Mouse (Mus musculus) embryonic facial prominence, embryonic 10.5 days (tissue): Measurements from ENCODE around the gene Cdk19. TPM values are rescaled to one million over a fixed set of nuclear protein-coding genes. Genes with fewer than 3 reads are reported as not detected.
A peak's percentile ranks its signal among the peaks of the same experiment; 100 is the strongest.

Experiments used
- DNase-seq: peaks from one replicate; pipeline ENCODE4 v3.0.0-alpha.2; 2017; ENCODE audit warnings: low spot score
- H3K27ac ChIP-seq: fragments of 300-500 bp; sonication (generic); replicated peaks from 2 replicates; pipeline ENCODE4 v1.5.1; 2016; ENCODE audit warnings: mild to moderate bottlenecking
- H3K27me3 ChIP-seq: fragments of 300-500 bp; sonication (generic); replicated peaks from 2 replicates; pipeline ENCODE4 v1.6.1; 2016; ENCODE audit warnings: low read depth, mild to moderate bottlenecking; ENCODE audit not compliant: poor library complexity, severe bottlenecking
- H3K36me3 ChIP-seq: fragments of 300-500 bp; sonication (generic); replicated peaks from 2 replicates; pipeline ENCODE4 v1.6.1; 2016; ENCODE audit warnings: mild to moderate bottlenecking, moderate library complexity
- H3K4me1 ChIP-seq: fragments of 300-500 bp; sonication (generic); 2 replicates; pipeline ENCODE4 v1.6.1; 2016
- H3K4me3 ChIP-seq: fragments of 300-500 bp; sonication (generic); 2 replicates; pipeline ENCODE4 v1.5.1; 2016; ENCODE audit warnings: mild to moderate bottlenecking, moderate library complexity
- H3K9me3 ChIP-seq: fragments of 300-500 bp; sonication (generic); 2 replicates; pipeline ENCODE4 v1.6.1; 2016; ENCODE audit warnings: mild to moderate bottlenecking
- whole genome bisulfite sequencing: fragments of 180-500 bp; shearing (Covaris S2); methylation state at CpG from one replicate; pipeline ENCODE4 v1.1.7; 2016; 5-methylcytosine and 5-hydroxymethylcytosine counted together
- polyA plus RNA-seq: library from polyadenylated mRNA; unstranded; fragments of >200 nt; fragmentation: Nextera tagmentation; extraction: Ambion mirVana; gene quantifications from 2 replicates; pipeline ENCODE4 v1.2.1, GENCODE M21; 2016

The Cdk19 gene
- polyA plus RNA-seq, 1 experiment from 2014 or later: 7.8 TPM

DNA sequence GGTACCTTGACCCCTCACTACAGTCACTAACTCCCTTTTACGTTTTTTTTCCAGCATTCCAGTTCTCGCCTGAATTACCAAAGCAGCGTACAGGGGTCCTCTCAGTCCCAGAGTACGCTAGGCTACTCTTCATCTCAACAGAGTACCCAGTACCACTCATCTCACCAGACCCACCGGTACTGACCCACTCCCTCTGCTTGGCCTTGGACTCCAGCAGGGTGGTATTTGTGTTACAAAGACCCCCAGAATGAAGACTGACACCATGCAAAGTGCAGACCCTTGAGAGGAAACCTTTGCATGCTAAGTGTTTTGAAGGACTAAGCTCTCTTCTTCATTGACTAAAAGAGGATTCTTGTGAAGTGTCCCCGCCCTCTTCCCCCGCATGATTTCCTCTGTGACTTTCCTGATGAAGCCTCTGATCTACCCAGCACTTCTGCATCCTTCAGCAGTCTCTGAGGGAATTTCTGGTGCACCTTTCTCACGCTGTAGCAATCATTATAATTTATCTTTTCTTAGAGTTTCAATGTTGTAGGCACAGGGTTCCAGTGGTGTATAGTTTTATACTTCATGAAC is 140.3 kb downstream of the Cdk19 start:
- no peak overlapping the region for H3K4me3 ChIP-seq
- H3K4me1 ChIP-seq: no peaks in the 10 kb centered on the region
- H3K9me3 ChIP-seq: no peaks in the 10 kb centered on the region
- no peak for DNase-seq
- peaks cover 65% of the 10 kb centered on the region for H3K36me3 ChIP-seq
- H3K27ac ChIP-seq: no peak overlapping the region
- H3K27me3 ChIP-seq: no peaks in the 10 kb centered on the region
- 71% methylated on average over 8 of the region's 8 CpGs for WGBS

DNA sequence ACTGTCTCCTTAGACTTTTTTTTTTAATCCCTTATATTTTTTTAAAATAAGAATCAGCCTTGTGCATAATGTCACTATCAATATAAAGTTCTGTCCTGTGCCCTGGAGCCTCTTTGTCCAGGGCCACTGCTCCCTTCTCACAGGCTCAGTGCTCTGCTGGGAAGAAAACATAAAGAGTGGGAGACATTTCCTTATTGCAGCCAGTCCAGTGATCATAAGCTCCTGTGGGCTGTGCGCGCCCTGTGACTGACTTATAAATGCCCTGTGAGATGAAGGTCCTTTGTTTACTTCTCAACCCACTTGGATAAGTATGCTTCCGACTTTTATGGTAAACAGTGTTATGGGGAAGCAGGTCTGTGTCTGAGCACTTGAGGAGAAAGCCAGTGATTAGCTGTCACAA is 142.2 kb downstream of the Cdk19 start:
- no peak overlapping the region for H3K4me3 ChIP-seq
- no peaks in the 10 kb centered on the region for H3K27me3 ChIP-seq
- DNase-seq: no peak
- H3K9me3 ChIP-seq: no peaks in the 10 kb centered on the region
- H3K4me1 ChIP-seq: no peaks in the 10 kb centered on the region
- peaks cover 49% of the 10 kb centered on the region for H3K36me3 ChIP-seq
- 91% methylated on average over 3 of the region's 3 CpGs for WGBS
- no peak overlapping the region for H3K27ac ChIP-seq

DNA sequence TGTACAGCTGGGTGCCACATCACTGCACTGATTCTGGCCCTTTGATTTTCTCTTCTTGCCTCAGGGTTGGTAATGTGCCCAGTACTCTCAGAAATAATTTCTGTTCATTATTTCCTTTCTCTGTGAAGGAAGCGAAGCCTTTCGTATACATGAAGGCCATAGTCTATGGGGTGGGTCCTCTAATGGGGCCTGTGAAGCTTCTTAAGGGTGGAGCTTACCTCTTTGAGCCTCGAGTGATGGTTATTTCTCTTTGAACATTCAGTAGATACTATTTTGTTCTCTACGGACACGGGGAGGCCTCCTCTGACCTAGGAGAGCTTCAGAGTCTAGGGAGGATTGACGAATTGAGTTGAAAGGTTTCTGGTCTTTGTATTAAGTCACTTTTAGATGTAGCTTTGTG is 142.9 kb downstream of the Cdk19 start:
- Histone ChIP-seq H3K27me3 (no peaks in the 10 kb centered on the region), H3K27ac (no peak overlapping the region), H3K4me1 (no peaks in the 10 kb centered on the region), H3K4me3 (no peak overlapping the region), H3K36me3 (peaks cover 42% of the 10 kb centered on the region), H3K9me3 (no peaks in the 10 kb centered on the region)
- no peak for DNase-seq
- 88% methylated on average over 6 of the region's 6 CpGs for WGBS

DNA sequence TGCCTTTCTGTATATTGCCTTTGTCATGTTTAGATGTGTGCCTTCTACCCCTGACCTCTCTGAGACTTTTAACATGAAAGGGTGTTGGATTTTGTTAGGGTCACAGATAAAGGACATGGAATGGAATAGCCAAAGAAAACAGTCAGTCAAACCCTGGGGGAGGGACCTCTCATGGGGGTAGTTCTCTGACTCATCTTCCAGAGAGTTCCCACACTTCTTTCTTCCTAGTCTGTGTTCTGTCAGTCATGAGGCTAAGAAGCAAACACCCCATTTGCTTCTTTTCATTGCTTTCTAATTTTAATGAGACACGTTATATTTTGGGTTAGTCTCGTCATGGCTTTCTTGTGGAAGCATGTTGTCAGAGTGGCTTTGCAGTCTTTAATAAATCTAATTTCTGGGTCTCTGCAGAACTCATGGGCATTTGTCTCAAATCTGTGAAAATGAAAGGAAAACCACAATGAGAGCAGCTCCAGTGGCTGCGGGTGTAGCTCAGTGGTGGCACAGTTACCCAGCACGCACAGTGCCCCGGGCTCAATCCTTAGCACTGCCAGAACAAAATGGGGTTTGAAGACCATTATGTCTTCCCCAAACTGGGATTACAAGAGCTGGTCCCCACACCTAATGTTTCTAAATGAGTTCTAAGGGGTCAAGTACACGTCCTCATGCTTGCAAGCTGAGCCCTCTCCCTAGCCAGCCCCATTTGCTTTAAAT is 149.9 kb downstream of the Cdk19 start:
- H3K36me3 ChIP-seq: no peaks in the 10 kb centered on the region
- no peaks in the 10 kb centered on the region for H3K9me3 ChIP-seq
- no peak for DNase-seq
- no peaks in the 10 kb centered on the region for H3K4me1 ChIP-seq
- H3K4me3 ChIP-seq: no peak overlapping the region
- no peaks in the 10 kb centered on the region for H3K27me3 ChIP-seq
- no peak overlapping the region for H3K27ac ChIP-seq
- WGBS: 92% methylated on average over 6 of the region's 6 CpGs

DNA sequence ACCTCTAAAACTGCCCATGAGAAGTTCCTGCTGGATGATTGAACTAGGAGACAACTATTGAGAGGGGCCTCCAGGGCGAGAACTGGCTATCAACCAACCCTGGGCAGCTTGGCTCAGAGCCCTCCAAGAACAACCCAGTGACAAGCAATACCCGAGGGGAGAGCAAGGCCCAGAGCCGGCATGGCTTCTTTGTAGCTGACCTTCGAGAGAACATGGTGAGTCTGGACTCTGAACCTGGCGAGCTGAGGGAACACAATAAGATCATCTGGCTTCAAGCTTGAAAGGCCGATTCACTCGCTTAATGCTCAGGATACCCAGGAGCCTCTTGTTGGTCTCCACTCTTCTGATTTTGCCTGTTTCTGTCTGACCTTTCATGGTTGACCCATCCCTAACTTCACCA is 151.8 kb downstream of the Cdk19 start:
- Histone ChIP-seq H3K4me1 (no peaks in the 10 kb centered on the region), H3K4me3 (no peak overlapping the region), H3K27ac (no peak overlapping the region), H3K9me3 (no peaks in the 10 kb centered on the region), H3K27me3 (no peaks in the 10 kb centered on the region), H3K36me3 (no peaks in the 10 kb centered on the region)
- no peak for DNase-seq
- WGBS: 90% methylated on average over 7 of the region's 7 CpGs

DNA sequence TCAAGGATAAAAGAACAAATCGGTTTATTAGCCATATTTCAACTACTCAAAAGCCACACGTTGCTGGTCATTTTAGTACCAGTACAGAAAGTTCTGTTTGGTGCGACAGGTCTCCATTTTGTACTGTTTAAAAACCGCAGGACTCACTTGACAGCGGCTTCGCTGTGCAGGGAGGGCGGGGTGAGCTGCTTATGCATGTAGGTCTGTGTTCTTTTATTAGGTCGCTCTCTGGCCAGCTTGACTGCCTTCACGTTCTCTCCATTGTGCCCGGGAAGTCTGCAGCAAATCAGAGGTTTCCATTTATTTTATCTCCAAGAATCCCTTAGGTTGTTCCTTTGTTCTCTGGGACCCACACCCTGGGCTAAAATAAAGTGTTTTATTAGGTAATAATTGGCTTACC is 152.4 kb downstream of the Cdk19 start:
- Histone ChIP-seq H3K36me3 (no peaks in the 10 kb centered on the region), H3K4me1 (peaks cover under 1% of the 10 kb centered on the region), H3K27me3 (no peaks in the 10 kb centered on the region), H3K9me3 (no peaks in the 10 kb centered on the region), H3K27ac (no peak overlapping the region), H3K4me3 (no peak overlapping the region)
- WGBS: 86% methylated on average over 10 of the region's 10 CpGs
- no peak for DNase-seq

DNA sequence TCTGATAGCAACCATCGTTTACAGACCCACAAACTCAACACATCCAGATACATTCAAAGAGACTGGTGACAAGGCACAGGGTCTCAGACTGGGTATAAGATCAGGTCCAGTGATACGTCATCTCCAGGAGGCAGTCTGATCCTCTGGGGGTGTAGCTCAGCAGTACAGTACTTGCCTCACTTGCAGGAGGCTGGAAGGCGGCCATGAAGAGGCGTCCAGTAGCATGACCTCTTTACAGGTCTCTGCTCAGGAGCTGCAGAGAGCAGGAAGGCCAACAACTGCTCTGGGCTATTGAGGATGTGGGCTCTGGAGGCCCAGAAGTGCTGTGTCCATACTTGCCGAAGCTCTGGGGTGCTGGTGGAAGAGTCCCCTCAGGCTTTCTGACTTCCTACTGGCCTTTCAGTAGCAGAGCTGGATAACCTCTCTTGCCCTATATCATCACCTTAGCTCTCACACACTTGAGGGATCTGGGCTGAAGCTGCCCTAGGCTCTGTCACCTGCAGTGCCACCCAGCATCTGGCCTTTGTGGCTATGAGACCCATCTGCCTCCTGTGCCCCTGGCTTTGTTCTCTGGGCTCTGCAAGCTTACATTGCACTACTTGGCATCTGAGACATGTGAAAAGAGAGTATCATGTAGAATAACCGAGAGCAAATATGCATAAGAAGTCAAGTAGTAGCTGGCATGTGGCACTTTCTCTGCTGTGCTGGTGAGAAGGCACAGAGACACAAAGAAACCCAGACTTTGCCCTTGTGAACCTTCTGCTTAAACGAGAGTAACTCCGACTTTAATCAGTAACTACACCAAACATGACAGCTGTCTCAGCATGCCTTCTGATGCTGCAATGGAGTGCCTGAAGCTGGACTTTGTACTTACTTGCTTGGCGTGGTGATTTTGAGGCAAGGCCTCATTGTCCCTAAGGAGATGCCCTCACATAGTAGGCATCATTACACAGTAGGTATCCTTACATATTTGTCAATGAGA is 155.1 kb downstream of the Cdk19 start:
- H3K4me3 ChIP-seq: no peak overlapping the region
- H3K36me3 ChIP-seq: no peaks in the 10 kb centered on the region
- no peaks in the 10 kb centered on the region for H3K27me3 ChIP-seq
- no peak for DNase-seq
- 78% methylated on average over 9 of the region's 9 CpGs for WGBS
- peaks cover 18% of the 10 kb centered on the region for H3K4me1 ChIP-seq
- peak overlapping the region; percentile 21; the same call in 1 of the 2 replicates for H3K27ac ChIP-seq
- H3K9me3 ChIP-seq: no peaks in the 10 kb centered on the region

DNA sequence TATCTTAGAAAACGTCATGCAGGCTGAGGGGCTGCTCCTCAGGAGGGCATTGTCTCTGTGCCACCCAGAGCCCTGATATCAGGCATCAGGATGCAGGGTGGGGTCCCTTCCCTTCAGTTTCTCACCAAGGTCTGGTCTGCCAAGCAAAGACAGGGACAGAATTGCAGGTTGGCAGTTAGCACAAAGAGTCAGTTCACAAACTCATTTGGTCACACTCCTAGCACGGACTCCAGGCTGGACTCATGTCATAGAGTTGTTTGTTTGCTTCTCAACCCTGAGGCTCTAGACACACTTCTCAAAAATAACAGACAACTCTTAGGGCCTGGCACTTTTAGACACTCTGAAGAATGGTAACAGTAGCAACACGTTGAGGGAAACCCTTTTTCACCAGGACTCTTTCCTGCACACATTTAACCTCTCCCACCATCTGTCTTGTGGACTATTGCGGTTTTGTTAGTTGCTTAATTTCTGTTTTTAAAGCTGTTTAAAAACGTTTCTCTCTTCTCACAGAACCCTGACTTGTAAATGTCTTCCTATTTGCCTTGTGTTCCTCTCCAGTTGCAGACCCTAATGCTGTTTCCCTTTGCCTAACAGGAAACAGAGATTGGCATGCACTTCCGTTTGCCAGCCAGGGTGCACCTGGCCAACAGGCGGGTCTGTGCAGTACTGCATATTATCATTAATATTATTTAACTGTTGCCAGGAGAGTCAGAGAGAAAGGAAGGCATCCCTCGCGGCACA is 158.1 kb downstream of the Cdk19 start:
- WGBS: 52% methylated on average over 9 of the region's 9 CpGs
- Histone ChIP-seq H3K27me3 (no peaks in the 10 kb centered on the region), H3K4me3 (no peak overlapping the region), H3K4me1 (peaks cover 26% of the 10 kb centered on the region), H3K27ac (peak overlapping the region; percentile 11), H3K36me3 (no peaks in the 10 kb centered on the region), H3K9me3 (no peaks in the 10 kb centered on the region)
- DNase-seq: no peak

DNA sequence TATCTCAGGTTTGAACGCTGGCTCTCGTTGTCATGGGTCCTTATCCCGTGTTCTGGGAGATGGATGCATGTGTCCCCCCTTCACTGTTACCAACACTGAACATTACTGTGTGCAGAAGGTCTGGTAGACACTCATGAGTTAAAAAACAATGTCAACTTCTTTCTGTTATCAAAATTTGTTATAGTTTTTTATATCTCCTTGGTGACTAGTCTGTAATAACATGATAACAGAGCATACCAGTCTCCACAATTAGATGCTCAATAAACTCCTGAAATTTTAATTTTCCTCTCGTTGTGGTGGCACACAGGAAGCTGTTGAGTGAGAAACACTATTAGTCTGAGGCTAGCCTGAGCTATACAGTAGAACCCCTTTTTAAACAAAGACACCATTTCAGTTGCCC is 159.1 kb downstream of the Cdk19 start:
- 89% methylated on average over 4 of the region's 4 CpGs for WGBS
- Histone ChIP-seq H3K27ac (0 out of 2 replicates have a peak overlapping the region, but pooled peaks have one; percentile 27), H3K4me3 (no peak overlapping the region)

DNA sequence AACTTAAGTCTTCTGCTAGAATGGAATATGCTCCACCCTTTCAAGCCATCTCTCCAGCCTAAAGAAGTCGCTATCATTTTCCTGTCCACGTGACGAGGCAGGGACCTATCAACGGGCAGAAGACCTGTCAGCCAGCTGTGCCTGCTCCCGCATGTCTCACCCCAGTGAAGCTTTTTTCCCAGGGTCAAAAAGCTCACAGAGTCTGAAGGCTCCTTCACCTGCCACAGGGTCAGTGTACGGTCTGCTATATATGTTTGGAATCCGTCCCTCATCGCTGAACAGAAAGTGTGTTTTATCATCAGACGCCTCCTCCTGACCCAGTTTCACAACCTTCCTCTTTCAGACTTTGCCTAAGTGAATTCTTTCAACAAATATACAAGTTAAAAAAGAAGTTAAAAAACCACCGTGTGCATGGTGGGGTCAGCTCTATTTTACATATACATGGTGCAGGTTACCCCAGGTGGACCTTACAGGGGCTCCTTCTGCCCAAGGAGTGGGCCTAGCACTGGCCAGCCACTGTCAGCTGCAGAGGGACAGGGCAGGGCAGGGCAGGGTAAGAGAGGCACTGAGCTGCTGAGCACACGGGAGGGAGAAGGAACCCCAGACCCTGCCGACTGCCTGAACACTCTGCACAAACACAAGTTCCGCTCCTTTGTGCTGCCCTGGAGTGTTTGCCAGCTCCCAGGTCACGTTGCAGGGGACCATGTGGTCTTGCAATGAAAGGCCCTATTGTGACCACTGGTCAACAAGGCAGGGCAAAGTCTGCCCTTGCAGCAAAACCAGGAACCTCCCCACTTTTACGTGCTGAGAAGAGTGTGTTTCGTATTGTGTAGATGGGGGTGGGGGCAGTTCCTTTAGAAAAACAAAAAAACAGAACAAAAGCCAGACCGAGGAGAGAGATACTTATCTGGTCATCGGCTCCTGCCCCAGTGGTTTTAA is 160.2 kb downstream of the Cdk19 start:
- Histone ChIP-seq H3K36me3 (no peaks in the 10 kb centered on the region), H3K4me1 (peaks cover 26% of the 10 kb centered on the region), H3K27me3 (no peaks in the 10 kb centered on the region), H3K4me3 (0 out of 2 replicates have a peak overlapping the region, but pooled peaks have one; percentile 19), H3K27ac (peak overlapping the region; percentile 75), H3K9me3 (no peaks in the 10 kb centered on the region)
- DNase-seq: peak; percentile 68
- 40% methylated on average over 18 of the region's 18 CpGs for WGBS

More for the DNA sequence above, 159.1 kb downstream of the Cdk19 start:
- no peak for DNase-seq
- no peaks in the 10 kb centered on the region for H3K27me3 ChIP-seq
- no peaks in the 10 kb centered on the region for H3K9me3 ChIP-seq
- H3K36me3 ChIP-seq: no peaks in the 10 kb centered on the region
- peaks cover 26% of the 10 kb centered on the region for H3K4me1 ChIP-seq

DNA sequence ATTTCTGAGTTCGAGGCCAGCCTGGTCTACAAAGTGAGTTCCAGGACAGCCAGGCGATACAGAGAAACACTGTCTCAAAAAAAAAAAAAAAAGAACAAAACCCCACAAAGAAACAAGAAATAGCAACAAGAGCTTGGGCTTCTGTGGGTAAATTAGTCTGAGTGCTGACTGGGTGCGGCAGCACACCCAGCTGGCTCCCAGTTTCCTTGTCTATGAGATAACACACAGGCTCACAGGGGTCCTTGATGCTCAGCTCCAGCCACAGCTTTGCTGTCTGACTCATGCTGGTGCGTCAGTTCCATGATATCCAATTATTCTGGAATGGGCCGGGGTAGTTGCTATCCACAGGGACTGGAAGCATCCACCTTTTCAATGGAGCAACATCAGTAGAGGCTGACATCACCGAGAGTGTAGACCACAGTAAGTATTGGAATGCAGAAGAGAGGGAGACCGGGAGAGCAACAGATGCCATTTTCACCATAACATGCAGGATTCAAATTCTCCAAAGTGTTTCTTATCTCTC is 161.4 kb downstream of the Cdk19 start:
- no peak for DNase-seq
- Histone ChIP-seq H3K27me3 (no peaks in the 10 kb centered on the region), H3K9me3 (no peaks in the 10 kb centered on the region), H3K27ac (no peak overlapping the region), H3K4me1 (peaks cover 26% of the 10 kb centered on the region), H3K36me3 (no peaks in the 10 kb centered on the region), H3K4me3 (no peak overlapping the region)
- WGBS: 89% methylated on average over 7 of the region's 7 CpGs
